Mouse (Mus musculus) MEL (cell line): ENCODE results near the gene Gm49486.

Experiments used
- CHD1 ChIP-seq: IDR thresholded peaks from 2 replicates; pipeline ENCODE4 v1.6.1; 2012; ENCODE audit warnings: low read depth, mild to moderate bottlenecking, inconsistent platforms, low read length, improper control_type of control experiment
- CTCF ChIP-seq, 3 experiments: IDR thresholded peaks in 2 of 3; conservative IDR thresholded peaks in 1 of 3; 2 replicates each; pipeline ENCODE4 v1.5.1; 2011 to 2012; ENCODE audit warnings: low read length in 3 of 3, low read depth in 2 of 3, mild to moderate bottlenecking in 2 of 3, improper control_type of control experiment in 1 of 3, inconsistent platforms in 1 of 3, mixed read lengths in 1 of 3, moderate library complexity in 1 of 3; ENCODE audit not compliant: control insufficient read depth in 1 of 3, insufficient read depth in 1 of 3, poor library complexity in 1 of 3, severe bottlenecking in 1 of 3
- EP300 ChIP-seq, 2 experiments: IDR thresholded peaks; 2 replicates each; pipeline ENCODE4 v1.6.1; 2011; ENCODE audit warnings: improper control_type of control experiment in 2 of 2, low read length in 2 of 2, low read depth in 1 of 2, mild to moderate bottlenecking in 1 of 2
- ETS1 ChIP-seq: IDR thresholded peaks from 2 replicates; pipeline ENCODE4 v1.6.1; 2012; ENCODE audit warnings: low read depth, mild to moderate bottlenecking, inconsistent platforms, low read length, improper control_type of control experiment, moderate library complexity
- HCFC1 ChIP-seq: IDR thresholded peaks from 2 replicates; pipeline ENCODE4 v1.6.1; 2012; ENCODE audit warnings: low read depth, mild to moderate bottlenecking, inconsistent platforms, low read length, improper control_type of control experiment, moderate library complexity
- KAT2A ChIP-seq: conservative IDR thresholded peaks from 2 replicates; pipeline ENCODE4 v1.6.1; 2012; ENCODE audit warnings: low read depth, low read length, improper control_type of control experiment, inconsistent platforms
- NELFE ChIP-seq: IDR thresholded peaks from 2 replicates; pipeline ENCODE4 v1.6.1; 2011; ENCODE audit warnings: low read depth, low read length, improper control_type of control experiment
- RAD21 ChIP-seq: IDR thresholded peaks from 2 replicates; pipeline ENCODE4 v1.6.1; 2011; ENCODE audit warnings: mild to moderate bottlenecking, low read depth, low read length, improper control_type of control experiment
- TAL1 ChIP-seq: IDR thresholded peaks from 2 replicates; pipeline ENCODE4 v1.6.1; 2012; ENCODE audit warnings: mild to moderate bottlenecking, inconsistent platforms, low read length, moderate library complexity, mixed read lengths
- TCF12 ChIP-seq: IDR thresholded peaks from 2 replicates; pipeline ENCODE4 v1.6.1; 2014; ENCODE audit warnings: low read depth, mild to moderate bottlenecking, inconsistent platforms, low read length, improper control_type of control experiment, moderate library complexity

DNA sequence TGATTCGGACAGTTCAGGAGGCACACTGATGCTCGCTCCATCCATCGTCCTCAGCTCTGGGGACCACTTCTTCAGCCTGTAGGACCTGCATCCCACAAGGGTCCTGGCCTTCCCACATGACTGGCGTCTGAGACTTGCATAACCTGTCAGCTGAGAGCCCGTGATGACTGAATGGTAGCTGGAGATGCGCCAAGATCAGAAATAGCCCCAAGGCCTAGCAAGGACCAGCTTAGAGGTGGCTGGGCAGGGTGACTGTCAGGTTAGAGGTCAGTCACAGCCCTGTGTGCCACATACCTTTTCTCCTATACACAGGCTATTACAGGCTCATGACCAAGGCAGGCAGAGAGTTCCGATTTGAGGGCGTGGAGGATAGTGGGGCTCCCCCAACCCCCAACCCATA lies 33.7 kb upstream of the Gm49486 start:
- no peak for TF ChIP-seq TAL1
- TF ChIP-seq CTCF (IDR thresholded peaks at IDR 0.05 in 2 of 3, conservative IDR thresholded peaks at IDR 0.05 in 1 of 3; ENCODE audit: control insufficient read depth in 1 of 3, insufficient read depth in 1 of 3, low read depth in 2 of 3, low read length in 3 of 3, poor library complexity in 1 of 3, severe bottlenecking in 1 of 3), result no peak
- TF ChIP-seq RAD21, result no peak
- TF ChIP-seq EP300 (IDR thresholded peaks at IDR 0.05; ENCODE audit: low read depth in 1 of 2, low read length in 2 of 2), result no peak
- no peak for TF ChIP-seq KAT2A
- no peak for TF ChIP-seq TCF12
- TF ChIP-seq ETS1, result no peak
- no peak for TF ChIP-seq CHD1
- no peak for TF ChIP-seq HCFC1
- no peak for TF ChIP-seq NELFE
